Mouse (Mus musculus): ENCODE measurements at regions not wholly inside any gene's neighbourhood (a gene's known extent, or its start where the extent isn't known, plus 50 kb on each side); places are given as distances from the start of the nearest gene placed in this dataset.

DNA sequence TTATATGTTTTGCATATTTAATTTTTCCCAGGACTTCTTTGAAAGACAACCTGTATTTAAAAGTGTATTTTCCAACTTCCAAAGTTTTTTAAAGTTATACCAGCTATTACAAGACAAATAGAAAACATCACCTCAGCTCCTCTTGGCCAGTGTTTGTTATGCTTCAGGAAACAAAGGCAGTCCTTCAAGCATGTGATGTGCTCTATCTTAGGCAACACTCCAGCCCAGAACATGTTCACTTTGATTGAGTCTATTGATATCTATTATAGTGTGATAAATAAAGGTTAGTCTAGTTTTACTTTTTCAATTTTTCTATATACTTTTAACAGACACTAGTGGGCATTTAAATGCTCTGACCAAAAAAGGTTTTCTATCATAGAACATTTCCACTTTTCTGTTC, 289.9 kb upstream of the Htr2a start:
- DNase-seq = no peak
- intact Hi-C loops (cut with DNase I) = no loop called here

DNA sequence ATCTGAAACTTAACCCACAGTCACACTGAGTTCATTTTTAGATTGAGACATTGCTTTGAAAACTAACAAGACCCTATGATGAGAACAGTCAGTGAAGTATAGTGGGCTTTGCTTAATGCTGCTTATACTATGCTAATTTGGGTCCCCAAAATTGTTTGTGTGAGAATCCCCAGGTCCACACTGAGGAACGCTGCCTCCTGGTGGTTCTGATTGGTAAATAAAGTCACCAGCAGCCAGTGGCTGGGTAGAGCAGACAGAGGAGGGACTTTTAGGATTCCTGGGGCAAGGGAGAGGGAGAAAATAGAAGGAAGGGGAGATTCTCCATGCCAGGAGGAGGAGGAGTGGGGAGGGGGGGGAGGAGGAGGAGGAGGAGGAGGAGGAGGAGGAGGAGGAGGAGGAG, 288.4 kb upstream of the Htr2a start:
- intact Hi-C loops (cut with DNase I) = no loop called here
- DNase-seq = no peak

DNA sequence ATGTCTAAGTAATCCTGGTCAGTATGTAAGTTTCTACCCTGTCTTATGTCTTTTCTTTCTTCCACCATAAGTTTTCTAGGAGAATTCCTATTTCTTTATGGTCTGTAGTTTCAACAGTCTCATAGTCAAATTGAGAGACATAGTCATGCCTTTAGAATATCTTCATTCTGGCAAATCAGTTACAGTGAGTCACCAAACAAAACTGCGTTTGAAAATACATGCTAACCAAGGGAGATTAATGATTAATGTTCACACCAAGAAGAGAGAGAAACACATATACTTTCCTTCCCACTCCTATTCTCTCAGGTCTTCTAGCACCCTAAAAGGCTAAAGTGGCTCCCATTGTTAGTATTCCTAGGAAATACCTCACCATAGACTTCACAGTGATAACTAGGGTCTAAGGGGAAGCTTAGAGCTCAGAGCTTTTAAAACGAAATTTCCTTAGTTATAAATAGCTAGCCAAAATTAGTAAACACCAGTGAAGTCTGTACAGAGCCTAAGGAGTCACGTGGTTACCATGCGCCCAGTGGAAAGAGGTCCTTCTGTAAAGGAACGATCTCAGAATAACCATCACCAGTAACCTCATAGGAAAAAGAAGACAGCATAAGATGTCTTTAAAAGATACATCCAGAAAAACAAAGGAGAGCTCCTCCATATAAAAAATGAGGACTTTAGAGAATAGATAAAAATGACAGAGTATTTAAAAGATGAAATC, 281.8 kb upstream of the Htr2a start:
- DNase-seq = no peak
- intact Hi-C loops (cut with DNase I) = no loop called here

DNA sequence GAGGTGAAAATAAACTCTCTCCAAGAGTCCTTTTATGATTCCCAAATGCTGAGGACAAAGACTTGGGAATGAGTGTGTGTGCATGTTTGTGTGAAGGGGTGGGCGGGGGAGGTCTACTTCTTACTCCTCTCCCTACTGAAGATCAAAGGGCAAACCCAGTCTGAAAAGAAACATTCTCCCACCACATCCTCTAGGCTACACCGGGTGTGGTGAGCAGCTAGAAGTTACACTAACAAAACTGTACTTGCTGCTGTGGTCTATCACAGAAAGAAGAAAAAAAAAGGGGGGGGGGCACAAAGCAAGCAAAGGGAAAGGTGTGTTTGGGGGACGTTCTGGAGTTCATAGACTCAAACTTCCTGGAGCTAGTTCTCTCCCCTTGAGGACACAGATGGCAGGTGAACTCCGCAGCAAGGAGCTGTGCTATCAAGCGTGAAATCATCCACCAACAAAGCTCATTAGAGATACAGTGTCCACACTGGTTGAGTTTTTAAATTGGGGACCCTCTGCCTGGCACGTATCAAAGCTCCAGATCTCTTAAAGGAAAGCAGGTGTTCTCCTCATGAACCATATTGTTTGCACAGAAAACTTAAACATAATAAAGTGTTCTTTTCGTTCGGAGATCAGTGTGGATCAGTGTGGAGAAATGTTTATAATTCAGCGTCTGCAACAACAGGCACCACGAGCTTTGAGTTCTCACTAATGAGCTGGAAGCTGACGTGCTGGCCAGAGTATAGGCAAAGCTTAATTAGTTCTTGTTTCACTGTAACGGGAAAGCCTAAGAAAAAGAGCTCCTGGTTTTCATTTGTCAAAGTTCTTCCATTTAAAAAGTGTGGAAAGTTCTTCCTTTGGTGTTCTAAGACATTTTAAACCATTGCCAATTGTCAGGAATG, 280.7 kb upstream of the Htr2a start:
- intact Hi-C loops (cut with DNase I) = no loop called here
- DNase-seq = no peak

DNA sequence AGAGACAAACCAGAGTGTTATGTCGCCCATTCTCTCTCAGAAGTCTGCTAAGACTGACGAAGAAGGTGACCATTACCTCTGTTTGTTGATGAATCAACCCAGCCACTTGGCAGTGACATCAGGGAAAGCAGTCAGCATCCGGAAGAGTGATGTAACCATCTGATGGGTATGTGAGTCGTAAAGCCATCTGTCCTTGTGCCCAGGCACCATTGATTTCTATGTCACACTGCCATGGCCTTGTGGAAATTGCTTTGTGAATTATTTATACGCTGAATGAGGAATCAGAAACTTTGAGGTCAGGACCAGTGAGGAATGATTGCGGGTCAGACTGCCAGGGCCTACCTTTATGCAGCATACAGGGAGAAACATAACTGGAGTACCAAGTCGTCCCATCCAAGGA, 256.2 kb upstream of the Htr2a start:
- DNase-seq = no peak
- intact Hi-C loops (cut with DNase I) = no loop called here

DNA sequence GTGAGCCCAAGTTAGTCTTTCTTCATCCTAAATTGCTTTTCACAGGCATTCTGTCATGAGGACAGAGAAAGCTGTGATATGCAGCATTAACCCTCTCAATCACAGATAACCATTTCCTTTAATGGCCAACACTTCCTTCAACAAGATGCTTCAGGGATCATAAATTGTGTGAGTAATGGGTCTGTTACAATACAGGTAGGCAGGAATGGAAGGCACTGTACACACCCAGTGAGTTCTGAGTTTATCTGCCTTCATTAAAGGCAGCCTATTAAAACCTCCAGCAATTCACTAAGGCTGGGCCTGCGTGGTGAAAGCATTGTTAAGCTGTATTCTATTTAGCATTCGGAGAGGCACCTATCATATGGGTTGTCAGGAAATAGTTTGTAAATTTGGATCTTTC, 248.2 kb upstream of the Htr2a start:
- intact Hi-C loops (cut with DNase I) = no loop called here
- DNase-seq = no peak

DNA sequence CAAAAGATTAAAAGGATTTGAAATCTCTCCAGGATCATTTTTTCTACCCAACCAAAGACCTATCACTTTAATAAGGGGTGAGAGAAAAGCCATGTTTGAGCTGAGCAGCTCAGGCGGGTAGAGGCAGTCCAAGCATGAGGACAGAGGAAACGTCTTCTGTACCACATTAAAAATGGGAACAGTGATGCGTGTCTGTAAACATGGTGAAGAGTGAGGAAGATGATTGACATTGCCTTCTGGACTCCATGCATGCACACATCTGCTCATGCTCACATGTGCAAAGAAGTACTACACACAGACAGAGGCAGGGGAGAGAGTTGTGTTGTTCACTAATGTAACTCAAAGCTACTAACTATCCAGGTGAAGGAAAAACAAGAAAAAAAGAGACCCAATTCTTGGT, 243.4 kb upstream of the Htr2a start:
- intact Hi-C loops (cut with DNase I) = no loop called here
- DNase-seq = no peak

DNA sequence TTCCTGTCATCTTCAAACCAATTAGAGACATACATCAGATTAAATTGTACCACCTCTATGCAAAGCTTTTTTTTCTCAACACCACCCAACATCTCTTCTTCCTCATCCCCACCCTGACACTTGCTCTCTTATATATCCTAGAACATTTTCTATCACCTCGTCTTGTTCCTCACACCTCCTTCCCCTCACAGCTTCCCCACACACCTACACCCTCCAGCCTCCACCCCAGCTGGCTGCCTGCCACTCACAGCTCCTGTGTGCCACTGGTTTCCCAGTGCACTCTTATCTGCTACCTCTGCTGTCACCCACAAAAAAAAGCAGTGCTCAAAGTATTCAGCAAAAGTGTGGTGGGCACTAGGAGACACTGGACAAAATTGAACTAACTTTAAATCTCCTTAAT, 231.2 kb upstream of the Htr2a start:
- no peak for DNase-seq
- intact Hi-C loops (cut with DNase I) = no loop called here

DNA sequence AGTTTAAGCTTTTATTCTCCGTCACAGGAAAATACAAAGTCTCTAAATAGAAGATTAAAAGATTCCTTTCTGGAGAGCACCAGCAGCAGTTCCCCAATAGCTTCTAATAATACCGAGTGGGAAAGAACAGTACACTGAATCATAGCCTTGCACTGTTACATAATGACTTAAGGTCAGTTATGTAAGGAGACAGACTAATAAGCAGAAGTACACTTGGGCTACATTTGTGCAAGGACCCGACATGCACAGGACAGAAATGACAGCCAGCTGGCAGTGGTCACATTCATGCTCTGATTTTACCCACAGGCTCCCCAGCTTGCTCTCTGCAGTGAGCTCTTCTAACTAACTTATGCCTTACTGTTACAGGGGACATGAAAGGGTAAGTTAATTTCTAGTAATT, 212.4 kb upstream of the Htr2a start:
- no peak for DNase-seq
- intact Hi-C loops (cut with DNase I) = no loop called here

DNA sequence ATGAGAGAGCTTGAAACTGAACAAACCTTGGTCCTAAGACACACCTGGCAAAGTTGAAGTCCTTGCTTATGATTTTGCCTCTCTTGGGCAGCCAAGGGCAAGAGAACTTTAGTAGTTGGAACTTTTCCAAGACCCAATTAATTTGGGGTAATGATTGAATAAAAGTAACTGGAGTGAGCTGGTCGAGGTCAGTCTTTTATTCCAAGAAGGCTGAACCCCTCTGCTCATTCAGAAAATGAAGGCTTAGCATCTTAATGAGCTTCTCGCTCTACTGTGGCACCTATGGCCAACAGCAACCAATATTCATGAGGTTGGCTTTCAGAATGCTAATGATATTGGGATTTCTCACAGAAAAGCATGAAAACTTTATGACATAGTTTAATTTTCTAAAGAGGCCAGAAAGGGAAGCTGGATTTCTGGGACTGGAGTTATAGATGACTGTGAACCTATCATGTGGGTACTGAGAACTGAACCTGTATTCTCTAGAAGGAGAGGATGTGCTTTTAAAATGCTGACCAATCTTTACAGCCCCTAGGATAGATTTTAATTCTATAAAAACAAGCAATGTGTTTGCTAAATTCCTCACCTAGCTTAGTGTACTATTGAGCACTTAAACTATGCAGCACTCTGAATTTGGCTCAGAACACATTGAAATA, 176.5 kb upstream of the Htr2a start:
- DNase-seq = no peak
- intact Hi-C loops (cut with DNase I) = no loop called here

DNA sequence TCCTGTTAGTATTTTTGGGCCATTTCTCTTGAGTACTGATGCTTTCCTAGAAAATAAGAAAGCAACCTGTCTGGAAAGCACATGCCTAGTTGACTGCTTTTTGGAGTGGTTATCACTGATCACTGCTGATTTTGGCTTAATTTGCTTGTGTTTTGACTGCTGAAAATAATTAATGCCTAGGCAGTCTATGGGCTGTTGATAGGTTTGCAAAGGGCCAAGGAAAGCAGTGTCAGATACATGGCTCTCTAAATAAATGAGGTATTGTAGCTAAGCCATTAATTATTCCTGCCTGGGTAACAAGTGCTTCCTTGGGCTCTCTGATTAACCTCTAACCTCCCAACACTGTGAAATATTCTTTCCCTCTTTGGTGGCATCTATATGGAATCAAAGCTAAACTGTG, 145.1 kb upstream of the Htr2a start:
- intact Hi-C loops (cut with DNase I) = no loop called here
- no peak for DNase-seq

DNA sequence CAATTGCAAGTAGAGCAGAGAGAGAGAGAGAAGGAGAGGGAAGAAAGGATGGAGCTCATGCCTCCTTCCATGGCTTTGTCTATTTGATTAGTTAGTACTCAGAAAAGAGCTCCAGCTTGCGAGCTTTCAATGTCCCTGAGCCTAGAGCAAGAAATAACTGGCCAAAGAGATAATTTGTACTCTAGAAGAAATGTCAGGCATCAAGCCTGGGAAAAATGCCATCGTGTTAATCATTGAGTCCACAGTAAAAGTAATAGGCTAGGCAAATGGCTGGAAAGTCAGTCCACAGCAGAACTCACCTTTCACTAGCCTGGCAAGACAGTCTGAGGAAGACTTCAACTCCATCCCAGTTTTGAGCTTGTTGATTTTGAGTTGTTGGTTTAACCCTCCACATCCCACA, 129.1 kb upstream of the Htr2a start:
- DNase-seq = no peak
- intact Hi-C loops (cut with DNase I) = no loop called here

DNA sequence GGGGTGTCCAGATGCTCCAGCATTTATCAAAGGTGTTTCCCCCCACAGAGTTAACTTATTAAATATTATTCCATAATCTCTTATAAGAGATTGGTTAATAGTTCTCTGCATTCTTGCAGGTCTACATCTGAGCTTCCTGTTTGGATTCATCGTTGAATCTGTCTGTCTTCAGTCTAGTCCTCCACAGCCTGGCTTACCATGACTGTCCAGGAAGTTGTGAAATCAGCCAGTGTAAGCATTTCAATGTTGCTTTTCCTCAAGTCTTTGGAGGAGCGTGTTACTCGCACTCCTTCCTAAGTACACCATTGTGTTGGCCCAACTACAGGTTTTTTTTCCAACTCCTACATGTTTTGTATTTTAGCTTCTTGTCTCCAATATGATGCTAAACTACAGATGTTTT, 124.2 kb upstream of the Htr2a start:
- intact Hi-C loops (cut with DNase I) = no loop called here
- DNase-seq = no peak

DNA sequence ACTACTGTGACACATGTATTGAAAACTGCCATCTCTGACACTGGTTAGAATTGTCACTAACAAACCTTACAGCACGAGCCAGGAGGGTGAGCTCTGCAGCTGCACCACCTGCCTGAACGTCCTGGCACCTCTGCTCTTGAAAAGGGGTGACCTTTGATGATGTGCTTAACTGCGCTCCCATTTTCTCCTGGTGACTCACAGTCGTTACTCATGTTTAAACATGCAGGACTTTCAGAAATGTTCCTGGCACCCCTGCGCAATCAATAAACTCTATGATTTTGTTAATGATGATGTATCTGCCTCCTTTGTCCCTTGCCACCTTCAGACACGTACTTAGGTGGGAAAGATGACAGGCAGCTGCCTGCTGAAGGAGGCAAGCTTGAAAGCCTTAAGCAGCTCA, 121.1 kb upstream of the Htr2a start:
- intact Hi-C loops (cut with DNase I) = no loop called here
- no peak for DNase-seq

DNA sequence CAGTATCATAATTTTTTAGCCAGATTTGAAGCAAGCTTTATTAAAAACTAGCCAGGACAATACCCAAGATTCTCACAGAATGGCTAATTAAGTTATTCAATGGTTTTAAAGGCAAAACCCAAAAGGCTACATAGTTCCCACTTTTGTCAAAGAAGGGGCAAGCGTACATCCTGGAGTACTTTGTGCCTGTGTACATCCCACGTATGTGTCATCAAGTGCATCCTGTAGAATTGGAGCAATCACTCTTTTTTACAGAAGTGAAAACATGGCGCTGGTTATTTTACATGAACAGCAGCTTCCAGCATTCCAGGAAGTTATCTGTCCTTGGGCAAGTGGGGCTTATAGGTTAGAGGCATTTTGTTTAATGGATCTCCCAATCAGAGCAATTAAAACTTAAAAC, 119.0 kb upstream of the Htr2a start:
- no peak for DNase-seq
- intact Hi-C loops (cut with DNase I) = no loop called here

DNA sequence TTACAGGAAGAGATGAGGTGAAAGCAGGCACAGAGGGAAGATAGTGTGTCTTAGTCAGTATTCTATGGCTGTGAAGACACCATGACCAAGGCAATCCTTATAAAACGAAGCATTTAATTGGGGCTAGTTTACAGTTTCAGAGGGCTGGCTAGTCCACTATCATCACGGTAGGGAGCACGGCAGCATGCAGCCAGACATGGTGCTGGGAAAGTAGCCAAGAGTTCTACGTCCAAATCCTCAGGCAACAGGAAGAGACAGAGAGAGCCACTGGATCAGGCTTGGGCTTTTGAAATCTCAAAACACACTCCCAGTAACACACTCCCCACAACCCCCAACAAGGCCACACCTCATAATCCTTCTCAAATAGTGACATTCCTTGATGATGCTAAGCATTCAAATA, 113.4 kb upstream of the Htr2a start:
- intact Hi-C loops (cut with DNase I) = no loop called here
- no peak for DNase-seq

DNA sequence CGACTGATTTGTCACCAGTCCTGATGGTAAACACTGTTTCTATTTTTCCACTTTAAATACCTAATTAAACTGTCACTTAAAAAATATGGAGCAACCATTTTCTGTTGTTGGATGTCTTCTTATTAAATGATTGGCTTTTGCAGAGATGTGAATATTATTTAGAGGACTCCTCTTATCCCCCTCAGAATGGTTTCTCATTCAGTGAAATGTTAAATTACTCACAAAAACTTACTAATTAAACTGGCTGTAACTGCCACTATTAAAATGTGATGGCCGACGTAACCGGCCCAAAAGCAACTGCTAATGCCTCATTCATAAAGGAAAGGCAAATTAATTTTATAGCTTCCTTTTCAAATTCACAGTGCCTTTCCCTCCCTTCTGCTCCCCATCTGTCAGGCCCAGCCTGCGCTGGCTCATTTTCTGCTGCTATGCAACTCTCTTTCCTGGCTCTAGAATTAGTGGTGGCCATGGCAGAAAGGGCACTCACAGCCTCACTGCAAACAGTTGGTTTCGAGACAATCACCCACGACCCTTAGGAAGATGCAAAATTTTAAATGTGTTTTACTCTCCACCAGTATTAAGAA, 111.2 kb upstream of the Htr2a start:
- DNase-seq = peak; percentile 10
- intact Hi-C loops (cut with DNase I) = no loop called here

DNA sequence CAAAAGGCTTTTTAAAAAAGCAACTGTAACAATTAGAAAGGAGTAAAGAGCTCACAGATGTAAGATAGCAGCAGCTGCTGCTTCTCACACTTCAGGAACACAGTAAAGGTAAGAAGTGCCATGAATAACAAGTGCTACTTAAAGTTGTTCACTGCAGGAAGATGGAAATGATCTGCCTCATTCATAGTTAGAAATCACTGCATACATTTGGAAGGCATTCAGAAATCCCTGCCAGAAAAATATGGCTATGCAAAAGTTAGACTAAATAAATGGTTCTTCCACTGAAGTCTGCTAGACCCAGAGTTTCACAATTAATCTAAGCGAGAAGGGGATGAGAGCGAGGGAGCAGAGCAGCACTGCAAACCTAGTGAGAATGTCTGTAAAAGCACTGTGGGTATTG, 102.5 kb upstream of the Htr2a start:
- intact Hi-C loops (cut with DNase I) = no loop called here
- no peak for DNase-seq

DNA sequence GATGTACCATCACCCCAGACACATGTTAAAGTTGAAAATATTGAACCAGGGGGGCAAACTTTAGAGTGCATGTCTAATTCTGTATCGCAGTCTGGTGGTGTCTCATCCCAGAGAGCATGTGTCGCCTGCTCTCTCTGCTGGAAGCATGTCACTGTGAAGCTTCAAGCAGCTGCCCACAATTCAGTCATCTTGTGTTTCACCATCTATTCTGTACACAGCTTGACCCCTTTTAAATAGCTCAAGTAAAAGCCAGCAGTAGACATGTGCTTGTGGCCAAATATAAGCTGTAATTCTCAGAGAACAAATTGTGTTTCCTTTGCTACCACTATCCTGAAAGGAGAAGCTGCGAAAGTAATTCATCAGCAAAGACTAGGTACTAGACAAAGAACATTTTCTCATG, 96.6 kb upstream of the Htr2a start:
- no peak for DNase-seq
- intact Hi-C loops (cut with DNase I) = no loop called here

DNA sequence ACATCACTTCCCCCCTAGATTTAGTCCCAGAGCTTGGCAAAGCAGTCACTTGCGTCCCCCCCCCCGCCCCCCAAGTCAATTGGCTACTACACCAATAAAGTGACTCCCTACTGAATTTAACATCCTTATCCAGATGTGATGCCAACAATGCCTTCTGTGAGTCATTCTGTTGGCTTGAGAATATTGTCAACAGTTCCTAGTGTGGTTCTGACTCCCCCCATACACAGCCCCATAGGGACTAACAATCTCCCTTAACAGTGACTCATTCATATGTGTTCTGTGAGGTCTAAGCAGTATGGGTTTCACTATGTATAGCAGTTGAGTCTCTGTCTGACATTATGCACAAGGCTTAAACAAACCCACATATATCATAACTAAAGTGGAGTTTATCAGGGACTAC, 89.5 kb upstream of the Htr2a start:
- no peak for DNase-seq
- intact Hi-C loops (cut with DNase I) = no loop called here

DNA sequence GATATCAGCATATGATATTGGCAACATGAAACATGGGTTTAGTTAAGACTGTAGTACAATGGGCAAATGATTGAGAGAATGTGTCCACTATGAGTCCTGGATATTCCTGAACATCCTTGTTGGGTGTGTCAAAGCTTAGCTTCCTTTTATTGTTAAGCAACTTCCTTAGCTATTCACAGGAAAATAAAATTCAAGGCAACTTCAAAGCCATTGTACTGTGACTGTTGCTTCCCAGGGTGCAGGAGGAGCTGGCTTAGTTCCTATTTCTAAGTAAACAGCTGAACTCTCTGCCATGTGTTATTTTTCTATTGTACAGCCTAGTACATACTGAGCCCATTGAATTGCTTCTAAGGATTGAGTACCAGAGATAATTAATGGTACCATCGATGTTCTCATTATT, 87.0 kb upstream of the Htr2a start:
- DNase-seq = no peak
- intact Hi-C loops (cut with DNase I) = no loop called here

DNA sequence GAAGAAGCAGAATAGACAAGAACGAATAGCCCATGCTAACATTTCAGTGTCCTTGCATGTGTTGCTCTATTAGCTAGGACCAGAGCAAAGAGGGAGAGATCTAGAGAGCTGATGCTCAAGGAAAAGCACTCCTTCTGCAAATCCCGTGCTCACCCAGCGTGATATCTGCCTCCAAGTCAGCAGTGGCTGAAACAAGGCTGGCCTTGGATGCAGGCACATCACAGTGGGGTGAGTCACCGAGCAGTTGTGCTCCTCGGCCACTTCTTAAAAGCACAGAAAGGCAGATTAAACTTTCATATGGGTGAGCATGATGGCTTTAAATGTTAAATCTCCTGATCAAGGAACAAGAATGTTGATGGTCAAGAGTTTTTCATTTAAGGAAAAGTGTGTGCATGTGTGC, 82.3 kb upstream of the Htr2a start:
- no peak for DNase-seq
- intact Hi-C loops (cut with DNase I) = no loop called here

All from left cerebral cortex, postnatal 4 days (tissue).